Mouse (Mus musculus): Measurements from ENCODE around the gene Spata19. TPM values are rescaled to one million over a fixed set of nuclear protein-coding genes. Genes with fewer than 3 reads are reported as not detected.

Gene Spata19
- polyA plus RNA-seq, 1 experiment from 2014 or later, result not detected

DNA sequence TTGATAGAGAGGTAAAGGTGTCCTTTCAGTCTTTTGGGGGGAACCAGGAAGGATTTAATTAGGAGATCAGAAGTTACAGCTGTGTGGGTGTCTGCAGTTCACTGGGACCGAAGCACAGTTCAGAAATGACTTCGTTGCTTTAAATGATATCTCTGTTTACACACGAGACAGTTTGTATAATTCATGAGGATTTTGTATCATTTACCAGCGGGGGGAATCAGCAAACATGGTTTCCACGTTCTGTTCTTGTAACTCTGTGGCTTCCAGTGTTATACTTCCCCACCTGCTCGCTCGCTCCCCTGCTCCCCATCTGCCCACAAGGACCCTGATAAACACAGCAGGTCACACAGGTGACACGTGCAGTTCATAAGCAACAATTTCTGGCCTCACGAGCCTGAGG, 39.3 kb downstream of the Spata19 start:
- Histone ChIP-seq H3K4me3 (replicated peaks) (no peak overlapping the region), H3K9me3 (replicated peaks) (no peaks in the 10 kb centered on the region), H3K27me3 (no peaks in the 10 kb centered on the region), H3K4me1 (no peaks in the 10 kb centered on the region), H3K9ac (no peak overlapping the region), H3K36me3 (no peaks in the 10 kb centered on the region), H3K27ac (no peak overlapping the region), H3K4me2 (no peak overlapping the region)
- 71% methylated on average over 9 of the region's 9 CpGs for WGBS
- ATAC-seq (replicated peaks; ENCODE audit: low FRiP score), result no peak

DNA sequence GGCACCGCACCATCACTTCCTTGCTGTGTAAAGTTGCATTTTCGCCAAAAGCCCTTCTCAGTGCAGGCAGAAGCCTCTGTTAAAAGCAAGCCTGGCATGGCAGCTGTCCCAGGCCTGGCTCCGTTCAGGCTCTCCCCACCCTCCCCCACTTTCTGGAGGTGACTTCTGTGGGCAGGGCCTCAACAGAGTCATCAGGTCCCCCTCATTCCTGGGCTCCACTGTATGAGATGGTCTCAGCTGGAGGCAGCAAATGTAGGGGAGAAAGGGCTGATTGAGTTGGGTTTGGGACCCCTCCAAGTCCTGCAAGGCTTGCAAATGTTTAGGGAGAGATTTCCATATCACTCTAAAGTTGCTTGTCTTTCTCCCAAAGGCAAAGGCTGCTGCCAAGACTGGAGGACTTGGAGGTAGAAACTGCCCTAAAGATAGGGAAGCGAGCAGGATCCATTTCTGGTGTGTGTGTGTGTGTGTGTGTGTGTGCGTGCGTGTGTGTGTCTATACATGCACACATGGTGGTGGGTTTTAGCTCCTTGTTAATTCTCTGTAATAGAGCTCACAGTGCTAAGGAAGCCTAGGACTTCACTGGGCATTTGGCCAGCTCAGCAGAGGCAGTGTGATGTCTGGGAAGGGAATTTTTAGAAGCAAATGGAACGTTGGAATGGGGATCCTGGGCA, 40.9 kb downstream of the Spata19 start:
- Histone ChIP-seq H3K4me2 (no peak overlapping the region), H3K27ac (no peak overlapping the region), H3K9me3 (replicated peaks) (no peaks in the 10 kb centered on the region), H3K36me3 (no peaks in the 10 kb centered on the region), H3K4me1 (no peaks in the 10 kb centered on the region), H3K9ac (no peak overlapping the region), H3K27me3 (no peaks in the 10 kb centered on the region), H3K4me3 (replicated peaks) (no peak overlapping the region)
- ATAC-seq (replicated peaks; ENCODE audit: low FRiP score), result no peak
- 68% methylated on average over 7 of the region's 7 CpGs for WGBS

DNA sequence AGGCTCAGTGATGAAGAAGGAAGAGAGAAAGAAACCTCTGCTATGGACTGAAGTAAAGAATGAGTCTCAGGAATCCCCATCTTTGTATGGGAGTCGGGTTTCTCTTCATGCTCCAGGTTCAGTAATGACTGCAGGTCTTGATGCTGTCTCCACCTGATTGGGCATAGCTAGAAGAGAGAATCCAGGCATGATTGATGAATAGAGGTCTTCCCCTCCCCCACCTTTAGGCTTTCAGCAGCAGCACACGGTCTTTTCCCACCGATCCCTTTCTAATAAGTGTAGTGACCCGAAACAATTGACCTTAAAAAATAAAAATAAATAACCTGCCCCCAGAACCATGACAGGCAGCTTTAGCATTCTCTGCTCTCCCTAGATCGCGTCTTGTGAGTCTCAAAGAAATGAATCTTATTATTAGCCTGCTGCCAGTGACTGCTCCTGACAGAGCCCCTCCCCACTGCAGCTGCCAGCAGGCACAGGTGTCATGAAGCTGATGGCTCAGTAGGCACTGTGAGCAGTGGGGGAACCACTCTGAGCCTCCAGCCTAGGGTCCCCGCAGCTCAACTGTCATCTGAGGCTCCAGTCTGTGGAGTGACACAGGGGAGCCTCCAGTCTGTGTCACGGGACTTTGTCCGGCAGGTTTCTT, 53.3 kb downstream of the Spata19 start:
- H3K4me1 ChIP-seq, result no peaks in the 10 kb centered on the region
- no peaks in the 10 kb centered on the region for H3K36me3 ChIP-seq
- ATAC-seq (replicated peaks; ENCODE audit: low FRiP score), result no peak
- H3K9ac ChIP-seq, result no peak overlapping the region
- no peaks in the 10 kb centered on the region for H3K27me3 ChIP-seq
- no peak overlapping the region for H3K4me2 ChIP-seq
- WGBS, result 43% methylated on average over 9 of the region's 9 CpGs
- H3K27ac ChIP-seq, result no peak overlapping the region
- H3K9me3 ChIP-seq (replicated peaks), result no peaks in the 10 kb centered on the region
- no peak overlapping the region for H3K4me3 ChIP-seq (replicated peaks)

Other genes starting within 250 kb of the Spata19 start
- gene Jam3, start 241.4 kb upstream of the Spata19 start, polyA plus RNA-seq (2015; fragmentation: Nextera tagmentation; extraction: Ambion mirVana), result 82.3 and 83.1 TPM in 2 replicates
- 2.5 and 2.7 TPM in 2 replicates for gene Igsf9b, start 97.6 kb upstream of the Spata19 start, polyA plus RNA-seq (2015; fragmentation: Nextera tagmentation; extraction: Ambion mirVana)